17 mouse cellular contexts compared by ENCODE assay signal in genomic region chr5:132855619-132856510, GRCm38 (mm10).
DNase-seq lines count a peak whose midpoint lies in the region; ATAC-seq and TF ChIP-seq lines count a peak whose summit lies in the region.
"Had no signal": no experiment of that assay in that cellular context is flagged by ENCODE, and none has a peak within 500 bp of the region (broad histone marks: within the 10 kb centered on the region; RNA-seq: fewer than 3 reads in every experiment).

No protein-coding gene starts in this region.

- no peaks in the 10 kb centered on the region for H3K9me3 ChIP-seq in heart, embryonic 11.5 days (replicated peaks; ENCODE audit: control insufficient read depth, low read length)
- H3K9me3 ChIP-seq in liver, postnatal 0 days (ENCODE audit: low read length), result no peaks in the 10 kb centered on the region
- no peaks in the 10 kb centered on the region for H3K9me3 ChIP-seq in embryonic facial prominence, embryonic 13.5 days
- no peaks in the 10 kb centered on the region for H3K9me3 ChIP-seq in limb, embryonic 14.5 days (ENCODE audit: control insufficient read depth, low read length)
- H3K9me3 ChIP-seq: forebrain, embryonic 15.5 days; hindbrain, embryonic 13.5 days; stomach, embryonic 15.5 days had no signal

- intact Hi-C loops in left cerebral cortex, postnatal 14 days (cut with DNase I), result no loop called here

- TF ChIP-seq CTCF in liver, postnatal 0 days (IDR thresholded peaks at IDR 0.05; ENCODE audit: low read depth), result no peak

- TF ChIP-seq POLR2A in limb, embryonic 14.5 days (IDR thresholded peaks at IDR 0.05; ENCODE audit: borderline replicate concordance, extremely low read depth, insufficient read depth, insufficient read length), result no peak

- ATAC-seq in heart, embryonic 11.5 days (replicated peaks; ENCODE audit: insufficient number of reproducible peaks, low FRiP score, low TSS enrichment), result no peak
- ATAC-seq in liver, postnatal 0 days, result no peak
- peak; percentile 71; the same call in 1 of the 2 replicates for ATAC-seq in embryonic facial prominence, embryonic 13.5 days (ENCODE audit: insufficient number of reproducible peaks, insufficient read depth, low FRiP score, low TSS enrichment, low read depth)
- peak; percentile 94 for ATAC-seq in limb, embryonic 14.5 days (ENCODE audit: low FRiP score, low read depth)
- ATAC-seq: forebrain, embryonic 15.5 days had no signal

- peak; percentile 63 for DNase-seq in heart, adult 11 months
- peak; percentile 7 for DNase-seq in liver
- no peak for DNase-seq in liver, postnatal 0 days
- peak; percentile 94 for DNase-seq in limb, embryonic 14.5 days (ENCODE audit: low spot score)
- no peak for DNase-seq in ovary, postnatal 36 days (ENCODE audit: low spot score)
- no peak for DNase-seq in left cerebral cortex, postnatal 14 days (ENCODE audit: low spot score in 2 of 2)
- DNase-seq: B cell, adult 2 months; heart, adult 18-20 months; lung, postnatal 4 days; thymus, postnatal 4 days had no signal

- H3K4me2 ChIP-seq in heart, embryonic 11.5 days, result no peak overlapping the region
- H3K4me2 ChIP-seq in liver, postnatal 0 days (ENCODE audit: low read depth, low read length), result no peak overlapping the region
- peak overlapping the region; percentile 18 for H3K4me2 ChIP-seq in embryonic facial prominence, embryonic 13.5 days
- peak overlapping the region; percentile 13; the same call in 1 of the 2 replicates for H3K4me2 ChIP-seq in limb, embryonic 14.5 days (replicated peaks; ENCODE audit: low read depth, low read length, severe bottlenecking)
- H3K4me2 ChIP-seq: forebrain, embryonic 15.5 days; hindbrain, embryonic 13.5 days; liver, embryonic 11.5 days; stomach, embryonic 15.5 days had no signal

- no peaks in the 10 kb centered on the region for H3K4me1 ChIP-seq in heart, embryonic 11.5 days (ENCODE audit: control insufficient read depth, insufficient read depth, low read length)
- no peaks in the 10 kb centered on the region for H3K4me1 ChIP-seq in liver, postnatal 0 days (ENCODE audit: insufficient read depth)
- peaks cover 23% of the 10 kb centered on the region for H3K4me1 ChIP-seq in embryonic facial prominence, embryonic 13.5 days
- H3K4me1 ChIP-seq in limb, embryonic 14.5 days (ENCODE audit: control insufficient read depth, insufficient read depth, low read length), result peaks cover 16% of the 10 kb centered on the region
- H3K4me1 ChIP-seq: stomach, embryonic 15.5 days had no signal

- WGBS in heart, embryonic 11.5 days (ENCODE audit: insufficient replicate concordance), result 70% methylated on average over 4 of the region's 4 CpGs
- WGBS in liver, postnatal 0 days (ENCODE audit: insufficient replicate concordance), result 64% methylated on average over 4 of the region's 4 CpGs
- 21% methylated on average over 4 of the region's 4 CpGs for WGBS in embryonic facial prominence, embryonic 13.5 days
- WGBS in limb, embryonic 14.5 days, result 14% methylated on average over 4 of the region's 4 CpGs

- no peaks in the 10 kb centered on the region for H3K36me3 ChIP-seq in heart, embryonic 11.5 days (ENCODE audit: control insufficient read depth, insufficient read depth, low read length)
- H3K36me3 ChIP-seq in liver, postnatal 0 days (replicated peaks; ENCODE audit: insufficient read depth, low read length), result no peaks in the 10 kb centered on the region
- H3K36me3 ChIP-seq in embryonic facial prominence, embryonic 13.5 days, result no peaks in the 10 kb centered on the region
- no peaks in the 10 kb centered on the region for H3K36me3 ChIP-seq in limb, embryonic 14.5 days (ENCODE audit: control insufficient read depth, insufficient read depth, low read length)
- H3K36me3 ChIP-seq: forebrain, embryonic 15.5 days; hindbrain, embryonic 13.5 days; stomach, embryonic 15.5 days had no signal

- no peak overlapping the region for H3K9ac ChIP-seq in heart, embryonic 11.5 days (ENCODE audit: low read depth, low read length)
- H3K9ac ChIP-seq in liver, postnatal 0 days (replicated peaks), result no peak overlapping the region
- H3K9ac ChIP-seq in embryonic facial prominence, embryonic 13.5 days, result no peak overlapping the region
- H3K9ac ChIP-seq in limb, embryonic 14.5 days (ENCODE audit: low read depth, low read length, severe bottlenecking), result no peak overlapping the region
- H3K9ac ChIP-seq: forebrain, embryonic 15.5 days; hindbrain, embryonic 13.5 days; stomach, embryonic 15.5 days had no signal

- TF ChIP-seq EP300 in liver, postnatal 0 days (IDR thresholded peaks at IDR 0.05; ENCODE audit: low read depth), result no peak

- no peak overlapping the region for H3K4me3 ChIP-seq in heart, embryonic 11.5 days (ENCODE audit: low read depth, low read length)
- no peak overlapping the region for H3K4me3 ChIP-seq in liver, postnatal 0 days (ENCODE audit: low read depth, low read length)
- no peak overlapping the region for H3K4me3 ChIP-seq in embryonic facial prominence, embryonic 13.5 days
- H3K4me3 ChIP-seq in limb, embryonic 14.5 days (replicated peaks; ENCODE audit: low read length), result no peak overlapping the region
- H3K4me3 ChIP-seq: forebrain, embryonic 15.5 days; hindbrain, embryonic 13.5 days; layer of hippocampus, adult 2 months; stomach, embryonic 15.5 days had no signal

- no peaks in the 10 kb centered on the region for H3K27me3 ChIP-seq in heart, embryonic 11.5 days (ENCODE audit: control insufficient read depth, insufficient read depth, low read length)
- no peaks in the 10 kb centered on the region for H3K27me3 ChIP-seq in liver, postnatal 0 days (ENCODE audit: insufficient read depth, low read length)
- no peaks in the 10 kb centered on the region for H3K27me3 ChIP-seq in embryonic facial prominence, embryonic 13.5 days
- no peaks in the 10 kb centered on the region for H3K27me3 ChIP-seq in limb, embryonic 14.5 days (ENCODE audit: control insufficient read depth, insufficient read depth, low read length)
- H3K27me3 ChIP-seq: forebrain, embryonic 15.5 days; hindbrain, embryonic 13.5 days; stomach, embryonic 15.5 days had no signal

- no peak overlapping the region for H3K27ac ChIP-seq in heart, embryonic 11.5 days (ENCODE audit: low read depth, low read length)
- no peak overlapping the region for H3K27ac ChIP-seq in liver, postnatal 0 days (ENCODE audit: low read depth)
- H3K27ac ChIP-seq in embryonic facial prominence, embryonic 13.5 days, result peak overlapping the region; percentile 87
- peak overlapping the region; percentile 68 for H3K27ac ChIP-seq in limb, embryonic 14.5 days (replicated peaks; ENCODE audit: low read depth, low read length)
- H3K27ac ChIP-seq: forebrain, embryonic 15.5 days; hindbrain, embryonic 13.5 days; layer of hippocampus, adult 2 months; stomach, embryonic 15.5 days had no signal

Comparison
In these comparisons a context has a peak if more than half of its experiments do, and no peak if none do; other contexts are left out.
1. DNase-seq: peak in heart, adult 11 months (single experiment), liver (single experiment) and limb, embryonic 14.5 days (single experiment); none in liver, postnatal 0 days (single experiment), ovary, postnatal 36 days (single experiment) and left cerebral cortex, postnatal 14 days (0 of 2).
2. ATAC-seq: peak in embryonic facial prominence, embryonic 13.5 days (single experiment) and limb, embryonic 14.5 days (single experiment); none in heart, embryonic 11.5 days (single experiment) and liver, postnatal 0 days (single experiment).
3. H3K27ac ChIP-seq: peak in embryonic facial prominence, embryonic 13.5 days (single experiment) and limb, embryonic 14.5 days (single experiment); none in heart, embryonic 11.5 days (single experiment) and liver, postnatal 0 days (single experiment).
4. H3K4me2 ChIP-seq: peak in embryonic facial prominence, embryonic 13.5 days (single experiment) and limb, embryonic 14.5 days (single experiment); none in heart, embryonic 11.5 days (single experiment) and liver, postnatal 0 days (single experiment).